Mouse (Mus musculus) retina, postnatal 7 days (tissue): ENCODE results near the gene BC024978.
A peak's percentile ranks its signal among the peaks of the same experiment; 100 is the strongest.
"Not testable (repeated sequence)": the region's sequence is repeated elsewhere in the genome, so short reads cannot be mapped to it uniquely, and the experiment has no call there.

Source experiments
- DNase-seq: peaks from one replicate; pipeline ENCODE4 v3.0.0-alpha.2; 2012; ENCODE audit warnings: low read depth, low spot score

The BC024978 gene

GRCm38 (mm10) chr7:27224877-27225575 lies 29.4 kb downstream of the BC024978 start:
- no peak for DNase-seq

GRCm38 (mm10) chr7:27227276-27227675 lies 31.7 kb downstream of the BC024978 start:
- no peak for DNase-seq

- DNase-seq, result no peak
These were observed 32.1 kb downstream of the BC024978 start for GRCm38 (mm10) chr7:27227676-27228075.

- DNase-seq, result peak; percentile 89
These were observed 32.8 kb downstream of the BC024978 start, which contains the start of gene Itpkc for GRCm38 (mm10) chr7:27228281-27228821. TSS of gene Itpkc (minus strand) at chr7:27228661.

- no peak for DNase-seq
These were observed 33.3 kb downstream of the BC024978 start for GRCm38 (mm10) chr7:27228865-27229264.

GRCm38 (mm10) chr7:27230781-27231180 lies 35.2 kb downstream of the BC024978 start:
- no peak for DNase-seq

- no peak for DNase-seq
These were observed 36.2 kb downstream of the BC024978 start for GRCm38 (mm10) chr7:27231693-27232331.

GRCm38 (mm10) chr7:27232781-27233281 lies 37.2 kb downstream of the BC024978 start, which contains the start of gene Coq8b:
TSS of gene Coq8b (plus strand) at chr7:27233023.
- DNase-seq, result peak; percentile 90

- no peak for DNase-seq
These were observed 37.7 kb downstream of the BC024978 start for GRCm38 (mm10) chr7:27233300-27233699.

- DNase-seq, result no peak
These were observed 40.1 kb downstream of the BC024978 start for GRCm38 (mm10) chr7:27235726-27236125.

- no peak for DNase-seq
These were observed 41.9 kb downstream of the BC024978 start for GRCm38 (mm10) chr7:27237527-27237926.

- DNase-seq, result no peak
These were observed 43.0 kb downstream of the BC024978 start for GRCm38 (mm10) chr7:27238568-27238967.

GRCm38 (mm10) chr7:27243211-27243610 lies 47.6 kb downstream of the BC024978 start:
- DNase-seq, result no peak

- DNase-seq, result not testable (repeated sequence)
These were observed 48.5 kb downstream of the BC024978 start for GRCm38 (mm10) chr7:27244088-27244487.

GRCm38 (mm10) chr7:27249146-27249545 lies 53.6 kb downstream of the BC024978 start:
- DNase-seq, result no peak

GRCm38 (mm10) chr7:27249928-27250327 lies 54.3 kb downstream of the BC024978 start:
- no peak for DNase-seq

- DNase-seq, result no peak
These were observed 56.4 kb downstream of the BC024978 start for GRCm38 (mm10) chr7:27251946-27252345.

GRCm38 (mm10) chr7:27255721-27256120 lies 60.1 kb downstream of the BC024978 start:
- no peak for DNase-seq

- DNase-seq, result no peak
These were observed 61.7 kb downstream of the BC024978 start for GRCm38 (mm10) chr7:27257046-27257851.

GRCm38 (mm10) chr7:27257852-27258204 lies 62.2 kb downstream of the BC024978 start:
- peak; percentile 62 for DNase-seq

GRCm38 (mm10) chr7:27258205-27258899 lies 62.8 kb downstream of the BC024978 start, which contains the start of gene Numbl:
TSS of gene Numbl (plus strand) at chr7:27258433.
- DNase-seq, result peak; percentile 93
